Mouse (Mus musculus) gastrocnemius, postnatal 14 days (tissue): ENCODE measurements around the gene Tmem239. TPM values are rescaled to one million over a fixed set of nuclear protein-coding genes. Genes with fewer than 3 reads are reported as not detected.
"Not testable (repeated sequence)": the region's sequence is repeated elsewhere in the genome, so short reads cannot be mapped to it uniquely, and the experiment has no call there.

Source experiments
- DNase-seq: peaks from one replicate; pipeline ENCODE4 v3.0.0; 2021; ENCODE audit warnings: mixed read lengths
- intact Hi-C: fragments of 180-260 bp; cut with DNase I; formaldehyde crosslinking; loops from one replicate; pipeline ENCODE4 v1.15.1; 2025; ENCODE audit warnings: low total_unique reads
- long read RNA-seq, 2 experiments: library from polyadenylated mRNA; stranded (forward); transcript quantifications; one replicate each; pipeline ENCODE4 v2.0.0; 2021
- total RNA-seq, 2 experiments: library from RNA; stranded (reverse); gene quantifications; 2 replicates each; pipeline ENCODE4 v1.2.3; 2021

The Tmem239 gene
- total RNA-seq = not detected
- long read RNA-seq, experiment 1 = 0 reads
- long read RNA-seq, experiment 2 = 0 reads

- intact Hi-C loops = no loop called here
- DNase-seq = no peak
Measured at GRCm38 (mm10) chr2:130406178-130406577, at the start of gene Tmem239. Gene Tmem239, plus strand, starts transcription at chr2:130406478.

DNA sequence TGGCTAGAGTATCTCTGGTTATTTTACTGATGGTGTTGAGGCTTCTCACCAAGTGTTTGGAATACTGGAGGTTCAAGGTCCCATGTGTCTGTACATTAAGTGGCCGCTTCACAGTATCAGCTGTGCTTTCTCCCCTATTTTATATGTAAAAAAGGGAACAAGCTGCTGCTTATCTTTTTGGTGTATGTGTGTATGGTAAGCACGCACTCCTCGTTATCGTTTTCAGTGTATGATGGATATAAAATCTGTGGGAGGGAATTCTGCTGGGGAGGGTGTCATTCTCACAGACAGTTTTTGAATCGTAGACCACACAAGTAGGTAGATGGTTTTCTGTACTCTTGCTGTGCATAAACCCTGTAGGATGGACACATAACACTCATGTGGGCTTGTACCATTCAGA is 48.7 kb upstream of the Tmem239 start:
- no peak for DNase-seq
- intact Hi-C loops = no loop called here

DNA sequence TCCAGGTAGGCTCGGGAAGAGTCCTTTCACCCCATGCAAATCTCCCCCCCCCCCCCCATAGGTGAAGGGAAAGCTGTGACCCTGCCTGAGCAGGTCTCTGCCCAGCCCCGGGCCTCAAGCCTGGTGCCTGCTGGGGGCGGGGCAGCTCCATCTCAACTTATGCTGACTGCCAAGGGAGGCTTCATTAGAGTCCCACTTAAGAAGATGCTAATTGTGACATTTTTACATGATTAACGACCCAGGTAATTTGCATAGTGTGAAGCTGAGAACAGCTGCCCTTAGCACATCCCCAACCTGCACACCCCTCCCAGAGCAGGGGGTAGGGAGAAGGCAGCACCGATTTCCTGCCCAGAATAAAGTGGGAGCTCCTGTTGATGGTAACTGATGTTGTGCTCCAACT is 47.4 kb upstream of the Tmem239 start:
- DNase-seq = no peak
- intact Hi-C loops = no loop called here

- intact Hi-C loops = loop anchor here (5.0 kb wide), 1 partner anchor 65 kb away; the partner anchor contains the start of gene Ebf4
- DNase-seq = peak; percentile 29
Measured at GRCm38 (mm10) chr2:130362511-130363026, 43.7 kb upstream of the Tmem239 start.

GRCm38 (mm10) chr2:130365211-130366094 is 40.8 kb upstream of the Tmem239 start:
- no peak for DNase-seq
- intact Hi-C loops = no loop called here

- intact Hi-C loops = no loop called here
- DNase-seq = no peak
Measured at GRCm38 (mm10) chr2:130367386-130367785, 38.9 kb upstream of the Tmem239 start.

DNA sequence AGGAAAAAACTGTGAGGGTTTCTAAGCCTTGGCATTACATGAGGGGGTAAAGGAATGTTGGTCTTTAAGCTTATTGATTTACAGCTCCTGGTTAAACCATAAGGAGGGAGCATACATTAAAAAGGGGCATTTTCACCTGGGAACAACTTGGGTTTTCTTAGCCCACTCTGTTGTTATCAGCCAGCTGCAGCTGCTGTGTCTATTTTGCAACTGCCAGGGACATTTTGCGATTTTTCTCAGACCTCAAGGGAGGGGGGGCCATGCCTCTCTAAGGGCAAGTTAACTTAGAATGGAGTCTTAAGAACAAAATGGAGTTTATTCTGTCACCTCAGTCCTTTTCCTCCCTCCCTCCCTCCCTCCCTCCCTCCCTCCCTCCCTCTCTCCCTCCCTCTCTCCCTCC is 33.3 kb upstream of the Tmem239 start:
- DNase-seq, intact Hi-C loops: not testable (repeated sequence)

- no peak for DNase-seq
- intact Hi-C loops = no loop called here
Measured at GRCm38 (mm10) chr2:130374951-130375350, 31.3 kb upstream of the Tmem239 start.

GRCm38 (mm10) chr2:130383205-130383604 is 23.1 kb upstream of the Tmem239 start:
- DNase-seq = no peak
- intact Hi-C loops = no loop called here

- no peak for DNase-seq
- intact Hi-C loops = no loop called here
Measured at GRCm38 (mm10) chr2:130383895-130384294, 22.4 kb upstream of the Tmem239 start.

DNA sequence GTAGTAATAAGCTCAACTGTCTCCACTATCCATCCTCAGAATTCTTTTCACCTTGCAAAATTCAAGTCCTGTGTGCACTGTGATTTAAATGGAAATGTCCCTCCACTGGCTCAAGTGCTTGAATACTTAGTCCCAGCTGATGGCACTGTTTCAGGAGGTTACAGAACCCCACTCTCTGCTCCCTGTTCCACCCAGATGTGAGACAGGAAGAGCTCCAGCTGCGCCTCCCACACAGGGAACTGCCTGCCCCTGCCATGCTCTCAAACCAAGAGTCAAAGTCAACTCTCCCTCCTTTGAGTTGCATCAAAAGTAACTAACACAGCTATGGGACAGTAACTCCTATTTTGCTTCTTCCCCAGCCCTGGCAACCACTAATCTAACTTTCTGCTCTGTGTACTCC is 20.1 kb upstream of the Tmem239 start:
- no peak for DNase-seq
- intact Hi-C loops = no loop called here

DNA sequence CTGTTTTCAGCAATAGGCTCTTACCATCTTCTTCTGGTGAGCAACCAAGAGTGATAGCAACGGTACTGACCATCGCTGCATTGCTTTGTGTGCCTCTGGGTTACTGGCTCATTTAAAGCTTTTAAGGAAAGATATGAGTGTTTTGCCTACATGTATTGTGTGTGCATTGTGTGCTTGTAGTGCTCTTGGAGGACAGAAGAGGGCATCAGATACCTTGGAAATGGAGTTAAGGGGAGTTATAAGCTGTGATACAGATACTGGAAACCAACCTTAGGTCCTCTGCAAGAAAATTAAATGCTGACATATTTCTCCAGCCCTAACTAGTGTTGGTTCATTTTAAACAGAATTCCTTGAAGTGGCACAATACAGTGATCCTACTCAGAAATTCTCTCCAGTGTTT is 17.5 kb upstream of the Tmem239 start:
- no peak for DNase-seq

DNA sequence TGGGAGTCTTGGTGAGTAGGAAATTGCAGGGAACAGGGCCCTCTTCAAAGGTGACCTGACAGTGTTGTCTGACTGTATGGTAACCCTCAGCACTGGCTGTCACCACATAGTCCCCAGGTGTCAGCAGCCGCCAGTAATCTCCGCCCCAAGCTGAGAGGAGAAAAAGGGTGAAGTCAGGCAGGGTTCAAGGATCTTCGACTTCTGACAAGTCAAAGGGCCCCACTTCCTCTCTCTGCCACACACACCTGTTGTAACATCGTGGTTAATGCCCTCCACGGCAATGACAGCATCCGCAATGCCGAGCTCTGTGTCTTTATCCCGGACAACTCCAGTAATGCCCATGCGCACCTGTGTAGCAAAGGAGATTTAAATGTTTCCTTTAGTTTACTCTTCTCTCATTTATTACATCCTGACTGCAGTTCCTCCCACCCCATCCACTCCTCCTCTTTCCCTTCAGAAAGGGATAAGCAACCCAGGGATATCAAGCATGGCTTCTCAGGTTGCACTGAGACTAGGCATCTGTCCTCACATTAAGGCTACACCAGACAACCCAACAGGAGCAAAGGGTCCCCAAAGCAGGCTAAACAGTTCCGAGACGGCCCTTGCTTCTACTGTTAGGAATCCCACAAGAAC is 15.2 kb upstream of the Tmem239 start:
- intact Hi-C loops = no loop called here
- no peak for DNase-seq

More for the DNA sequence above, 17.5 kb upstream of the Tmem239 start:
- intact Hi-C loops = no loop called here

GRCm38 (mm10) chr2:130392836-130393235 is 13.4 kb upstream of the Tmem239 start:
- intact Hi-C loops = no loop called here
- no peak for DNase-seq

GRCm38 (mm10) chr2:130395696-130396095 is 10.6 kb upstream of the Tmem239 start:
- DNase-seq = no peak
- intact Hi-C loops = no loop called here

- peak; percentile 52 for DNase-seq
Measured at GRCm38 (mm10) chr2:130397186-130397985, 8.9 kb upstream of the Tmem239 start, which contains the start of gene Cpxm1. Gene Cpxm1, minus strand, starts transcription at chr2:130397574.

GRCm38 (mm10) chr2:130398091-130398490 is 8.2 kb upstream of the Tmem239 start:
- intact Hi-C loops = no loop called here
- peak; percentile 25 for DNase-seq

More at GRCm38 (mm10) chr2:130397186-130397985, 8.9 kb upstream of the Tmem239 start, which contains the start of gene Cpxm1:
- intact Hi-C loops = no loop called here

- no peak for DNase-seq
- intact Hi-C loops = no loop called here
Measured at GRCm38 (mm10) chr2:130400046-130400445, 6.2 kb upstream of the Tmem239 start.

GRCm38 (mm10) chr2:130401891-130402290 is 4.4 kb upstream of the Tmem239 start:
- intact Hi-C loops = no loop called here
- no peak for DNase-seq

GRCm38 (mm10) chr2:130404939-130405338 is 1.3 kb upstream of the Tmem239 start, which contains the start of the genes Gm28372 and 1700020A23Rik:
Gene Gm28372, plus strand, starts transcription at chr2:130405239.
Gene 1700020A23Rik, plus strand, starts transcription at chr2:130405259.
- no peak for DNase-seq
- intact Hi-C loops = no loop called here
